Mouse (Mus musculus) heart, postnatal 25 days (tissue): ENCODE measurements around the gene Wnt4. TPM values are rescaled to one million over a fixed set of nuclear protein-coding genes. Genes with fewer than 3 reads are reported as not detected.
A peak's percentile ranks its signal among the peaks of the same experiment; 100 is the strongest.

Experiments used
- DNase-seq: peaks from one replicate; pipeline ENCODE4 v3.0.0; 2022; ENCODE audit warnings: low spot score
- intact Hi-C: fragments of 180-260 bp; cut with DNase I; formaldehyde crosslinking; loops from one replicate; pipeline ENCODE4 v1.15.1; 2025
- total RNA-seq, 2 experiments: library from RNA; stranded (reverse); gene quantifications; 2 replicates each; pipeline ENCODE4 v1.2.3; 2021

Gene Wnt4
- under 1 TPM; 0.22 to 0.26 TPM for total RNA-seq

DNA sequence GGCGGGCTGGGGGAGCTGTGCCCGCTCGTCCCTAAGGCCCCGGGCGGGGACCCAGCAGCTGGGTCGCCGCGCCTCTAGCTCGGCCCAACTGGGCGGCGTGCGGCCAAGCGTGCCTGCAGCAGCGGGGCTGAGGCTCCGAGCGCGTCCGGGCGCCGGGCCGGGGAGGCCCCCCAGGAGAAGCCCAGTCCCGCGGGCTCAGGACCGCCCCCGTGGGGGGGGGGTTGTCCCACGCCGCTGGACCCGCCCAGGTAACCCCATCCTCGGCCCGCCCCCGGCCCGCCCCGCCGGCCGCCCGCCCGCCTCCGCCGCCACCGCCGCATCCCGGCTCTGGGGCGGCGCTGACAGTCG is at the start of gene Wnt4:
TSS of gene Wnt4 (plus strand) at position 324 of the 348 bp plus-strand sequence.
- intact Hi-C loops, result no loop called here
- DNase-seq, result no peak

DNA sequence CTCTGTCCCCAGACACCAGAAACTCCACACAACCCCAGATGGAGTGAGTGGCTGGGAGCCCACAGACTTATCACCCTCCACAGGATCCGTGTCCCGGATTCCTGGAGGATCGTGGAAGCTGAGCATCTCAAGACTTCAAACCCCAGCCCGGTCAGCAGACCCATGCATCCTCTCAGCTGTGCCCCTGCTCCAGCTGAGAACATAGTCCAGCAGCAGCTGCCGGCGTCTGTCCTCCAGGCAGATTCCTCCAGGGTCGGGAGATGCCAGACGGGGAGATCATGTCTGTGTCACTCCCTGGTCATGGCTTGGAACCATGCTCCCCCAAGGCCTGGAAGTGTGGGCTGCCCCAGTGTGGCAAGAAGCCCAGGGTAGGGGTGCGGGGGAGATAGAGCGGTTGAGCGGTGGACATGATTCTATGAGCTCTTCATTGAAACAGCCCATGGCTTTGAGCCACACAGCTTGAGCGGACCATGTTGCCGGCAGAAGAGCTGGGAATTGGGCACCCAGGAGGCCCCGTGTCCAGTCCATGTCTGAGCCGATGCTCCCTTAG is 48.6 kb upstream of the Wnt4 start:
- DNase-seq, result no peak
- intact Hi-C loops, result no loop called here

DNA sequence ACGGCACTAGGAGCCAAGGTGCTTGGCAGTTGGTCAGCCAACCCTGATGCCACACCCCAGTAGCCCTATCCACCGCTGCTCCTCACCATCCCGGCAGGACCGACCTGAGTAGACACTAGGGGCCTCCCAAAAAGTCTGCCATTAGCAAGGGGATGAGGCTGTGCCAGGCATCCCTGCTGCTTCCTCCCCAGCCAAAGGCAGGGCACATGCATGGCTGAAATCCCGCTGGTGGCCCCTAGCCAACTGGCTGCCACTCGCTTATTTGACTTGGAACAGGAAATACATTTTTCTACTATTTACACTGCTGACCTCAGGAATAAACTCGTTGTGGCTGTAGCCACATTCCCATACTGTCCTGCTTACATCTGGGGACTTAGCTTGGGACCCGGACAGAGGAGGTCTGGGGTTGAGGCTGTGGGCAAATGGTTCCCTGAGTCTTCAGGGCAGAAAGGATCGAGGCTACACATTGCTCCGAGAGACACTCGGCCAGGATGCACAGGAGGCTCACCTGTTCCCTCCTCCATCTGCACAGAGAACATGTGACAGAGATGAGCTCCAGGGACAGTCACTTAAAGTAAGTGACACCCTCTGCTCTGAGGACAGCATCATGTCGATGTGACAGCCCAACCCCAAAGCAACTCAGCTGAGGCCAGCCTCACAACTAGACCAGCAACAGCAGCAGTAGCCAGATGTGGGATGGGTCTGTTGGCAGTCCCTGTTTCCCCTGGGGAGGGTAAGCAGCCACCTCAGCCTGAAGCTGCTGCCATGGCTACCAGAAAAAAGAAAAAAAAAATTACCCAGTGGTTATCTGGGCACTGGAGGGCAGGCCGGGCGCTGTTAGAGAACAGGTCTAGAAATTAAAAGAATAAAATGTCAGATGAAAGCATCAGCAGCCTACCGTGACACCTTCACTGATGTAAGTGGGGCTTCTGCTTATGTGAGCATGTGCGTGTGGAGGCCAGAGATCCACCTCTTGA is 45.5 kb upstream of the Wnt4 start:
- intact Hi-C loops, result no loop called here
- DNase-seq, result peak; percentile 43

DNA sequence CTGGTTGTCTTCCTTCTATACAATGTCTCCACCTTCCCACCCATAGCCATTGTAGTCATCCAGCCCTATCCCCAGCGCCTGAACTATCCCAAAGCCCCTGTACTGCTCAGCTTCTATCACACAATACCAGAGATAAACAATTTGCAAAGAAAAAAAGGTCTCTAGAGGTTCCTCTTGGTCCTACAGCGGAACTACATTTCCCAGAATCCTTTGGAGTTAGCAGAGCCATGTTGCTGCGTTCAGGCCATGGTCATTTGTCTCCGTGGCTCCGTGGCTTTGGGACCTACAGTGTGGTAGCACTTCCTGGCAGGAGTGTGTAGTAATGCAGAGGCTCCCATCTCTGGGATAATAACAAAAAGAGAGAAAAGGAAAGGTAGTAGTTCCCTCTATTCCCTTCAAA is 43.7 kb upstream of the Wnt4 start:
- DNase-seq, result no peak
- intact Hi-C loops, result no loop called here

DNA sequence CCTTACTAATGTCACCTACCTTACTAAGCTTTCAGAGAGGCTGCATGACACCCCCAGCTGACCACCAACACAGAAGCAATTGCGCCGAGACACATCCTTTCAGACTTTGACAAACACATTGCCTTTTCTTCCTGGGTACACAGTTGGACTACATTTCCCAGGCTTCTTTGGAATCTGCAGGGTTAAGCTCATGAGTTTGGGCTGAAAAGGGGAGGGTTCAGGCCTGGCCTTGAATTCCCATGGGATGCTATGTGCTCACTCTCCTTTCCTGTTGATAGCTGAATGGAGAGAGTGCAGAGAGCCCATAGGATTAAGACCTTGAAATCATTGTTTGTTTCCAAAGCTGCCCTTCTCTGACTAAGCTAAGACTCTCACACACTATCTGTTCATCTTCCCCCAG is 42.8 kb upstream of the Wnt4 start:
- intact Hi-C loops, result no loop called here
- no peak for DNase-seq

DNA sequence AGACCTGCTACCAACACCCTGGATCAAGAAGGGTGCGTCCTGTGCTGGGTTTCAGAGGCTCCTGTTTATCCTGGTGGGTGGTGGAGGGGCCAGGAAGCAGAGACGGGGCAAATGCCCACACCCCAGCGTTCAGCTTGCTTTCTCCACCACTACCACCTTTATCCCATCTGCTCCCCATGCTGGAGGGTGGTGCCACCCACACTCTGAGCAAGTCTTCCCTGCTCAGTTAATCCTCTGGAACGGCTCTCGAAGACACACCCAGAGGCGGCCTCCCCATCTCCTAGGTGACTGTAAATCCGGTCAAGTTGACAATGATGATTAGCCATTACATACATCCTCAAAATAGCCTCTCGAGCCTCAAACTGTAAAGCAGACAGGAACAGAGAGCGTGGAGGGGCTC is 41.9 kb upstream of the Wnt4 start:
- DNase-seq, result no peak
- intact Hi-C loops, result no loop called here

DNA sequence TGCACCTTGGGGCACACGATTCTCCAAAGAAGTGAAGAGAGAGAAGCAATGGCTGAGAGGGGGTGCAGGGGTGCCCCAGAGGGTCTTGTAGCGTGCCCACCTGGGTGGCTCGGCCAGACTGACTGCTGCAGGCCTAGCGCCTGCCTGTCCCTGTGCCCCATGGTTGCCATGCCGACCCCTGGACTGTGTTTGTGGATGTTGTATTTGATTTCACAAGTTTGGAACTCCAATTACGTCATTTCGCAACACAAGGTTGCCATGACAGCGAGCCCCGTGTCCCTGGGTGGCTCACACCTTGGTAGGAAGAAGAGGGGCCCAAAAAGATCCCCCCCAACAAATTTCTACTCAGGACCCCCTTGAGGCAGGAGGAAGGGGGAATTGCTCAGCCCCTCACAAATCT is 32.4 kb upstream of the Wnt4 start:
- intact Hi-C loops, result no loop called here
- no peak for DNase-seq

DNA sequence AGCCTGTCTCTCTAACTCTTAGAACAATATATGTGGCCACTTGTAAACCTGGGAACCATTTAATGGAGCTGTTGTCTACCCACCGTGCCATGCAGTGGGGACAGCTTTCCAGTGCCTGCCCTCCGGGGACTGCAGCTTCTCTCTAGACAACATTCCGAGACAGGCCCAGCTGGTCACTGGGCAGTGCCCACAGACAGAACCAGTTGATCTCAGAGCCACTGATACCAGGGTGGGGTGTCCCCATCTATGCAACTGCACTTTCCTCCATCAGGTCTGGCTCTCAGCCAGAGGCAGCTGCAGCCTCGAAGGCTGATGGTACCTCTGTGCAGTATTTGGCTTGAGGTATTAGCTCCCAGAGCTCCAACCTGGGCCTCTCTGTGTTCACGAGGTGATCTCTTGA is 27.0 kb upstream of the Wnt4 start:
- no peak for DNase-seq
- intact Hi-C loops, result no loop called here

DNA sequence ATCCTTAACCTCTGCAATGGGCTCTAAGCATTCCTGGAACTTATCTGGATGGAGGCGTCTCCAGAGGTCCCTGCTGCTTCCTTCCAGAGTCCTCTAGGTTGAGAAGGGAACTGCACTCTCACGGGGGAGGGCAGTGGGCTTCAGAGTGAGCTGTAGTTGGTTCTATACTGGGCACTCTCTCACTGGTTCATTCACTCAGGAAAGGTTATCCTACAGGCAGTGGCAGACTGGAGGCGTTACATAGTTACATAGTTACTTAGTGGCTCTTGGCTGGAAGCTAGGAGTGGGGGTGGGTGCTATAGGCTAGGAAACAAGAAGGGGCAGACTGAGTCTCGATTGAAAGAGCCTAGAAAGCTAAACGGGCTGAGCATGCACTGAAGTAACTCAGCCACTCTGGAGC is 26.4 kb upstream of the Wnt4 start:
- DNase-seq, result no peak
- intact Hi-C loops, result no loop called here

DNA sequence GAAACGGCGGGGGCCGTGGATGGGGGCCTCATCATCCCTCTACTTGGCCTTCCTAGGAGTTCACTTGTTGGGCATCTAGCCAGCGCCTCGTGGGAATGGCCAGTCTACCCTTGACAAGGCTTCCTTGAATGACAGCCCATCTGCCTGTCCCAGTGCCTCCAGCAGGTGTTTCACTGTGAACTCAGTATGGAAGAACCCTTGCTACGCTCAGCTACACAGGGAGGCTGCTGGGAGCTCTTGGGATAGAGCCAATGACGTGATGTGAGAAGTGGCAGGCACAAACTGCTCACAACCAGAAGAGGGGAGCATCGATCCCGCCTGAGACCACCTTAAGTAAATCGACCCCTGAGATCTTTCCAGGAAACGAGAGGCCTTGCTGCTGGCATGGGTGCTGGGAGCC is 23.7 kb upstream of the Wnt4 start:
- no peak for DNase-seq
- intact Hi-C loops, result no loop called here

DNA sequence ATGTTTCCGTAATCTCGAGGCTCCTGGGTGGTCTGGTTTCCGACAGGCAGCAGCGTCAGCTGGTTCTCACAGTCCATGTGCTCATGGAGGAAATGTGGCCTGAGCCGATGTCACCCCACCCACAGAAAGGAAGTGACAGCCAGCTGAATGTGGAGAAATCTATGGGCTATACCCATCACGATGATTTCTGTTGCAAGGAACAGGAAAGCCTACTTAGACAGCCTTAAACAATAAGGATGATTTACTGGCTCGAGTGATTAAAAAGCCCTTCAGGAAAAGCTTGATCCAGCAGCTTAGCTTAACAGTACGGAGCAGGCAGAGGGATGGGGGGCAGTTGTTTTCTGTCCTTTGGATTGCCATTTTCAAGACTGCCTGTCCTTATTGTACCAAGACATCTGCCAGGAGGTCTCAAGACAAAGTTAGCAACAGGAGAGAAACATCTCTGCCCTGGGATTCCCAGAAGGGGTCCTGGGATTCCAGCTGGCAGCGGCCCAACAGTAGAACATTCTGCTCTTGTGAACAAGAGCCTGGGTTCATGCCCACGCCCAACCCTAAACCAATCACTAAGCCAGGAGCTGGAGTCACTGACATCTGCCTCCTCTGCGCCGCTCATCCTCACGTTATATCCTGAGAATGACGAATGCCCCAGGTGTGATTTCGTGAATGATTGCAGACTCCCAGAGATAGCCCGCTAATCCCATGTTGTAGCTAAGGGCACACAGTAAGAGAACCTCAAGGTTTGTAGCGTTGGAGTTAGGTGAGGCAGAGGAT is 22.9 kb upstream of the Wnt4 start:
- intact Hi-C loops, result no loop called here
- DNase-seq, result no peak

DNA sequence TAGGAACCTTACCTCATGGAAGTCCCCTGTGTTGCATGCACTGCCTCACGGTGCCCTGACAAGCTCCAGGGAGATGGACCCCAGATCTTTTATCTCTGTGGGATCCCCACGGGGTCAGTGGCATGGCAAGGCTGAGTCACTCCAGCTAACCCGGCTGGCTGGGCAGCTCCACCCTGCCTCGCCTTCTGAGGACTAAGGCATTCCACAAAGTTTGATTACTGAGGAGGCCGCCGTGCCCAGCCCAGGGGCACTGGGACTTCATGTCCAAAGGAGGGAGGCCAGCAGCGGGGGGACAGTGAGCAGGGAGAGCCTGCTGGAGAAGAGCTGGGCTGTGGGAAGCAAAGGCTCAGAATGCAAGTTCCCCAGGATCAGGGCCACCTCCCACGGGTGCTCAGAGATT is 21.7 kb upstream of the Wnt4 start:
- DNase-seq, result no peak
- intact Hi-C loops, result no loop called here

DNA sequence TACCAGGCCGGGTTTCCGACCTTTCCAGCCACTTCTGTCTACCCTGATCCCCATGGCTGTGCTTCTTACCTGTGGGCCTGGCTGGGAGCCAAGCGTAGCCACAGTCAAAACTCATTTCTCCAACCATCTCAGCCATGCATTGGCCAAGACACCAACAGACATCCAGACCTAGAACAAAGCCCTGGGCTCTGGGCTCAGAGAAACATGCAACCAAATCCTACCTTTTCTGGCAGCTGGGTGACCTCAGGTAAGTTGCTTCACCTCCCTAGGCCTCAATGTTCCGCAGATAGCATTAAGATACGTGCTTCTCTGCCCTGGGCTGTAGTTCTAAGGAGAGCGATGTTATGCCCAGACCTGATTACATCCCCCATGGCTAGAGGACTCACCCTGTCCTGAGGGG is 15.5 kb upstream of the Wnt4 start:
- intact Hi-C loops, result no loop called here

DNA sequence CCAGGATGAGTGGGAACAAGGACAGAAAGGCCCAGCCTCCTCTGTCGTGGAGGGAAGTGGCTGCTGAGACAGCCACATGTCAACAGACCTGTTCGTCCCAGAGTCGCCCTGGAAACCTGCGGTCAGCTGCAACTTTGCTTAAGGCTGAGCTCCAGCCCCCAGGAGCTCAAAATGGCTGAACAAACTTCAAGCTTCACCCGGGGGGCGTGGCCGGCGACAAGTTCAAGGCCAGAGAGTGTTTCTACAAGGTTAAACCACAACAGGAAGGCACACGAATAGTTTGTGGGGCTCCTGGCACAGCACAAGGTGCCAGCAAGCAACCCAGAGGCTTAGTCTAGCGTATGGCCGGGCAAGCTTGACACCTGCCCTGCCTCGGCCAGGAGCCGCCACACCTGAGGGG is 13.2 kb upstream of the Wnt4 start:
- DNase-seq, result no peak
- intact Hi-C loops, result no loop called here

More for the DNA sequence above, 15.5 kb upstream of the Wnt4 start:
- no peak for DNase-seq

DNA sequence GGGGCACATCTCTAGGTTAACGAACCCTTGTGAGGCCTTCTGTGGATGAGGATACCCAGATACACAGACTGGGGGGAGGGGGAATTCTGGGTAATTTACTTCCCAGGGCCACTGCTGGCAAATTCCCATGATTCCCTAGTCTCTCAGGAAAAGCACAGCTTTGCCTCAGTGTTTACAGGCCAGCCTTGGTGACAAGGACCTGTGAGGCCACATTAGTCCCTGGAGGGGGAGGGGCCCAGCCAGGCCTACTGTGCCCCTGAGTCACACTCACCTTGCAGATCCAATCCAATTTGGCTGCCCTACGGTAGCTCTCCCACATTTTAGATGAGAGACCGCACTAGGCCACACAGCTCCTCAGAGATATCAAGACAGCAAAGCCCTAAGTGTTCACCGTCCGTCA is 12.2 kb upstream of the Wnt4 start:
- intact Hi-C loops, result no loop called here

DNA sequence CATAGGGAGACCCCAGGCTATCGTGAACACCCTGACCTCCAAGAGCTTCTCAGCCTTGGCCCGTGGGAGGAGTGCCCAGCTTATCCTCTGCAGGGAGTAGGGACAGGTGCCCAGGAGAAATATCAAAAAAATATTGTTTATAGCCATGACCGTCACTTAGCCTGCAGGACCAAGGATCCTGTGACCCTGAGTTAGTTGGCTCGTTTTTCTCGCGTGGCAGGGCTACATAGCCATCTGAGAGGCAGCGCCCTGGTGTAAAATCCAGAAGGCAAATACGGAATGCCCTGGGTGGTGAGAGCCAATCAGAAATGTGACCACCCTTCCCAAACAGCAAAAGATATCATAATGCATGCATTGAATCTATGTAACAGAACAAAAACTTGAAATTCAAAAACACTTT is 8.7 kb upstream of the Wnt4 start:
- DNase-seq, result no peak
- intact Hi-C loops, result no loop called here

More for the DNA sequence above, 12.2 kb upstream of the Wnt4 start:
- DNase-seq, result no peak

DNA sequence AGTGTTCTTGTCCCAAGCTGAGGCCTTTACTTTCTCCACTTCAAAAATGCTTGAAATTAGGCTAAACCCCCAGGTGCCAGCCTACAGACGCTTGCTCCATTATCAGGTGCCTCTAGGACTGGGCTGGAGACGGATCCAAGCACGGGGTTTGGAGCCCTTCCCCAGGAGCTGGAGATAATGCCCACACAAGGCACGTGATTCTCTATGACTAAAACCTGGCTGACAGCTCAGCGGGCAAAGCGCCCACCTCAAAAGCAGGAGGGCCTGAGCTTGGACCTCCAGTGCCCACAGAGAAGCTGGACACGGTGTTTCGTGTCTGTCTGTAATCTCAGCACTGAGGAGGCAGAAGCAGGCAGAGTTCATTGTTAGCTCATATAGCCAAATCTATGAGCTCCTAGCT is 5.4 kb upstream of the Wnt4 start:
- intact Hi-C loops, result loop anchor here (5.0 kb wide), 1 partner anchor 90 kb away; no protein-coding TSS in a partner anchor
- DNase-seq, result no peak

DNA sequence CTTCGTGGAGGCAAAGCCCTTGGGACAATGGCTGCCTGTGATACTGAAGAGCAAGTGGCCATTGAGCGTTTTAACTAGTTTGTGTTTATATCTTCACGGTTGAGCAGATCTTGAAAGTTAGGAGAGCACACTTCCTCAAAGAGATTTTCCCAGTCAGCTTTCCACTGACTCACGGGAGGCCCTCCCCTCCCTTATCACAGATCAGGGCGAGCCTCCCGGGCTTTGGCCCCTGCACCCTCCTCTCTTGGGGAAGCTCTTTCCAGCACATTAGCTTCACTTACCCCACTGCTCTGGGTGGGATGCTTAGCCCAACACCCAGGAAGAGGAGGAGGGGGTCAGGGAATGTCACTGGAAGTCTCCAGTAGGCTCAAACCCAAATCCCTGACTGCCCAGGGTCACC is 3.0 kb upstream of the Wnt4 start:
- DNase-seq, result no peak
- intact Hi-C loops, result loop anchor here (5.0 kb wide), 1 partner anchor 92 kb away; no protein-coding TSS in a partner anchor

DNA sequence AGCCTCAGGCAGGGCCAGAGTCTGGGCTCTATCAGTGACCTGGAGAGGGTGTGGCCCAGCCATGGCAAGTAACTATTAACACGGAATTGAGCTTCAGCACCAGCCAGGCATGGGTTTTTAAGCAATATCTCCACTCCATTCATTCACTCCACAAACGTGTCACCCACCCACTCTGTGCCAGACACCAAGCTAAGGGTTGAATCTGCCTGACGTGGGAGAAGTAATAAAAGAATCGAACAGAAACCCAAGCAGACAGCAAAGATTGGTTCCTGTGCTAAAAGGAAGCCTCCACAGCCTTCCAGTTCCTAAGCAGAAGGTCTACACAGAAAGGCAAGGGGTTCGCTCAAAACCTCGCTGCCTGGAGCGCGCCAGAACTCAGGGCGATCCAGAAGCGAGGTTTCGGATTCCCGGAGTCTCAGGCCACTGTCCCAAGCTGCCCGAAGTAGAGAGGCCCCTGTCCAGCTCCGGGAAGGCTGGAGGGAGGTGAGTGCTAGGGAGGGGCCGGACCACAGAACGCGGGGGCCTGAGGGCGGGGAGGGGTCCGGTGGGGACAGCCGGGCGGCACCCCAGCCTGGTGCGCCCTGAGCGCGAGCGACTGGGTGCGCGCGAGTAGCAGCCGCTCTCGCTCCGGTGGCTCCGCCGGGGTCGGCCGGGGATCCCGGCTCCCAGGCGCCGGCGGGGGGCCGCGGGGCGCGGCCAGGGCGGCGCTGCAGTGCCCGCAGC is 685 bp upstream of the Wnt4 start:
- intact Hi-C loops, result no loop called here
- no peak for DNase-seq

DNA sequence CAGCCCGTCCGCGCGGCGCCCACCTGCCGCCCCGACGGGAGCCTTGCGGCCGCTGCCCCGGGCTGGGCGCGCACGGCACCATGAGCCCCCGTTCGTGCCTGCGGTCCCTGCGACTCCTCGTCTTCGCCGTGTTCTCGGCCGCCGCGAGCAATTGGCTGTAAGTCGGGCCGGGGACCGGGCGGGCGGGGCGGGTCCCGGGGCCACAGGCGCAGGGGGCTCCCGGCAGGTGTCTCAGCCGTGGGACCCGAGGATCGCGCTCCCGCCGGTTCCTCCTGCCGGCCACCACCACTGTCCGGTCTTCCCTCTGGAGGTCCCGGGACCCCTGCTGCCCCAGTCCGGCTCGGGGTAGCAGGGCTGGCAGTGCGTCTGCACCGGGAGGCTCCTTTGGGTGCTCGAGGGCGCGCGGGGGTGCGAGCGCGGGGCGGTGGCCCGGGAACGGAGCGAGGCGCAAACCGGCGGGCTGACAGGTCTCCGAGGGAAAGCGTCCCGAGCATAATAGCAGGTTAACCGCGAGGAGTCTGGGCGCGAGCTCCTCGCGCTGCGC is 383 bp downstream of the Wnt4 start:
- intact Hi-C loops, result no loop called here
- no peak for DNase-seq
